Mouse (Mus musculus) heart, postnatal 14 days (tissue): ENCODE measurements at regions not wholly inside any gene's neighbourhood (a gene's known extent, or its start where the extent isn't known, plus 50 kb on each side); places are given as distances from the start of the nearest gene placed in this dataset.
A peak's percentile ranks its signal among the peaks of the same experiment; 100 is the strongest.
"Not testable (repeated sequence)": the region's sequence is repeated elsewhere in the genome, so short reads cannot be mapped to it uniquely, and the experiment has no call there.

Source experiments
- DNase-seq, 2 experiments: peaks; one replicate each; pipeline ENCODE4 v3.0.0; 2021 to 2022
- intact Hi-C: fragments of 180-260 bp; cut with DNase I; formaldehyde crosslinking; loops from one replicate; pipeline ENCODE4 v1.15.1; 2025

DNA sequence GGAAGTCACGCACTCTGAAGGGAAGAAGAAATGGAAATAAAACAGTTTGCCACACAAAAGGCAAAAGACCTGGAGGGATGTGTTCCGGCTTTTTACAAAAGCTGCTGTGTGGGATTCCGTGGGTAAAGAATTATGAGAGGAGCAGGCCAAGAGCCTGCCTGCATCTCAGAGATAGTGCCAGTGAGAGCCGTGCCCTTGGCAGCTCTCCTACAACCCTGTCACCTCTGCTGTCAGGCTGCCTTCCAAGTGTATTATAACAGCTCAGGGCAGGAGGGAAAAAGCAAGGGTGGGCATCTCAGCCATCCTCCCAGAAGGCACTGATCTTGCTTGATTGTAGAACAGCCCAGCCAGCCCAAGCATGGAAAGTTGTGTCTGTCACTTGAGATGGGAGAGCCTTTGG, 270.3 kb downstream of the Gadd45g start:
- intact Hi-C loops = loop anchor here (10.0 kb wide), 1 partner anchor 272 kb away; the partner anchor contains the start of gene Gadd45g
- peak; percentile 26 to 53 for DNase-seq

GRCm38 (mm10) chr13:52120795-52121194, 274.3 kb downstream of the Gadd45g start:
- no peak for DNase-seq
- intact Hi-C loops = no loop called here

GRCm38 (mm10) chr13:52125037-52125436, 278.6 kb downstream of the Gadd45g start:
- intact Hi-C loops = no loop called here
- DNase-seq = no peak

DNA sequence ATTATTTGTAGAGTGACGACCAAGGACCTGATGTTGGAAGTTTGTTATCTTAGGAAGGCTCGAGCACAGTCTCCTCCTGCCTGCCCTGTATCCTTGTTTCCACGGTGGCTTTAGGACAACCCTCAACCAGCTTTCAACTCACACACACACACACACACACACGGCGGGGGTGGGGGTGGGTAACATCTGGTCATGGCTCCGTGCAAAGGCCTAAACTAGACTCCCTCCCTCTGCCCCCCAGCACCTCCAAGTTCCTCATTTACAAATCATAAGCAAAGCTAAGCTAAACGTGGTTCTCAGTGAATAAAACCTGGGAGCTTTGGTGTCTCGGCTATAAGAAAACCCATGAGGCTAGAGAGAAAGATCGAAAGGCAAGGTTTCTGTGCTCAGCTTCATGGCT, 281.3 kb downstream of the Gadd45g start:
- DNase-seq = no peak
- intact Hi-C loops = no loop called here

DNA sequence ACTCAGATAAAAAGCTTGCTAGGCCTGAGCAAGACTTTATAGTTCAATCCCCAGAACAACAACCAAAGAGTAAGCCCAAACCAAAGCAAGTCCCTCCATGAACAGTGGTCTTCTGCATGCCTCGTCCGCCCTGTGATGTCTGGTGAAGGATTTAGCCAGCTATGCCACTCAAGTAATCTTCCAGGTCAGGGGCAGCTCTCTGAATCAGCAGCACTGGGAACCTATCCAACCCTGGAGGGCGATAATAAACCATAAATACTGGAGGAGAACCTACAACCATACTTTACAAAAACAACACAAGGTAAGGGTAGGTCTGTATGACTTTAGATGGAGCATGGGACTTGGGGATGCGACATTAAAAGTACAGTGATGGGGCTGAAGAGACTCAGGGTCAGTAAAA, 283.0 kb downstream of the Gadd45g start:
- intact Hi-C loops = no loop called here
- DNase-seq = no peak

- no peak for DNase-seq
- intact Hi-C loops = no loop called here
Observed at GRCm38 (mm10) chr13:52133202-52133601, 286.7 kb downstream of the Gadd45g start.

GRCm38 (mm10) chr13:52138331-52138945, 292.0 kb downstream of the Gadd45g start:
- intact Hi-C loops = no loop called here
- no peak for DNase-seq

DNA sequence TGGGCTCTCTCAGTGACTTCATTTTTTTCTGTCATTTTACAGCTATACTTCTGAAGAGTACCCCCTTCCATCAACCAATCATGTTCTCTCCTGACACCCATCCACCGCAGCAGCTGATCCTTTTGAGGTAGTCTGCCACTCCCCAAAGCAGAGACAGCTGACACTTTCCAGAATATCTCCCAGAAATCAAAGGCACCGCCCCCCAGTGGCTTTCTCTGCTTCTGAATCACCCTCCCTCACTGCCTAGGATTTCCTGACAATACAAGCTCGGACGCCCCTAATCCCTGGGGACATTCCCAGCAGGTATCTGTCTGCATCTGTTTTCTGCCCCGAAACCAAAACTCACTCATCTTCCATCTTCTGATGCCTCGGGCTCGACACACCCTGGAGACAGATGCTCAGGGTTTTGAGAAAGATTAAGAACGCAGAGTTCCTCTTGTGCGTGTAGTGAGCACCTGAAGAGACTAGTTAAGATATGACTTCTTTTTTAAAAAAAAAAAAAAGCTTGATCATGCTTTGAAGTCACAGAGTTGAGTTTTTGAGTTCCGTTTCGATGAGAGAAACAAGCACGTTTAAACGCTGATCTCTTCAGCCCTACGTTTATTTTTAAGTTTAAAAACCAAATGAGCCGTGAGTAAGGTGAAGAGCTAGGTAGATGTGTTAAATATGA, 292.8 kb downstream of the Gadd45g start:
- intact Hi-C loops = no loop called here

GRCm38 (mm10) chr13:52140221-52140620, 293.7 kb downstream of the Gadd45g start:
- intact Hi-C loops = no loop called here
- DNase-seq = no peak

More for the DNA sequence above, 292.8 kb downstream of the Gadd45g start:
- DNase-seq = no peak

- intact Hi-C loops, DNase-seq: not testable (repeated sequence)
Observed at GRCm38 (mm10) chr13:52144066-52144465, 297.6 kb downstream of the Gadd45g start.

DNA sequence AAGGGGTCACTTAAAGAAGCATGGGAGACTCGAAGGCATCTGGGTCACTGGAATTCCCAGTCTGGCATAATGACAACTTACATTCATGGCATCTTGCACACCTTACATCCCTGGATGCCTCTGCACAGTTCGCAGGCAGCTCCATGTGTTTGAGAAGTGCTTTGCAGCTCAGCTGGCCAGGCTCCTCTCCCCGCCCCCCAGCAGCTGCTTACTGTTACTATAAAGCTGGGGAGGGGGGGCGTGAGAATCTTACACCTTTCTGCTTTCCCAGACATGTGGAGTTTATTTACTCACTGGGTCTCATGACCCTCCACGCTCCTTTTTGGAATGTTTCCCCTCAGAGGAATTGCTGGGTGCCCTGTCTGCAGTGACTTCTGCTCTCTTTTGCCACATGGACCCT, 299.4 kb downstream of the Gadd45g start:
- no peak for DNase-seq
- intact Hi-C loops = no loop called here

DNA sequence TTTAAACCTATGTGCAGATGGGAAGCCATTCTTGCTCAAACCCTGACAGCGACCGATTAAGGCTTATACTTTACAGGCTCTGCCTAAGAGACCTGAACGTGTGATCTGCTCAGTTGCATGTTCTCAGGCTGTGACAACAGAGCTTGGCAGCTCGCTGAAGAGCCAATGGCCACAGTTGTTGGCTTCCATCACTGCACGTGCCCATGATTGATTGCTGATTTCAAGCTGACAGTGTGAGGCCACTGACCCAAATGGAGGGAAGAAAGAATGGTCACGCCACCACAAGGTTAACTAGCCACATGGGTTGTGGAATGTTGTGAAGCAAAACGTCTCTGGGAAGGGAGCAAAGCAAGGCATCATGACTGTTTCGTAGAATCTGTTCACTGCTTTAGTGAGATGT, 303.8 kb downstream of the Gadd45g start:
- intact Hi-C loops = no loop called here
- no peak for DNase-seq

DNA sequence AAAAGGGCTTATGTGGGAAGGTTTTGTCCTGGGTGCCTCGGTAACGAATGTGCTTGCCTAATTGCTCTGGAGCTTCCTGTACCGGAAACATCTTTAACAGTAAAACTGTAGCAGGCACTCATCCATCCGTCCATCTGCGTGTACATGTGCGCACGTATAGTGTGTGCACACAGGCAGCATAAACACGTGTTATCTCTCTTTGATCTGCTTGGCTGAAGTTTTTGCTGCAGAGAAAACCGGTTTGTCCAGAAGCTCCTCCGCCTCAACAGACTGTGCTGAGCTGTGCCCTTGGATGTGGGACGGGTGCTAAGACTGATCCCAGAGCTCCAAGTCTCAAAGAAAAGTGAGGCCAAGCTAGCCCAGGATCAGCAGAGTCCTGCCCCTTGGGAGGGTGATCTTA, 305.3 kb downstream of the Gadd45g start:
- intact Hi-C loops = no loop called here
- no peak for DNase-seq

DNA sequence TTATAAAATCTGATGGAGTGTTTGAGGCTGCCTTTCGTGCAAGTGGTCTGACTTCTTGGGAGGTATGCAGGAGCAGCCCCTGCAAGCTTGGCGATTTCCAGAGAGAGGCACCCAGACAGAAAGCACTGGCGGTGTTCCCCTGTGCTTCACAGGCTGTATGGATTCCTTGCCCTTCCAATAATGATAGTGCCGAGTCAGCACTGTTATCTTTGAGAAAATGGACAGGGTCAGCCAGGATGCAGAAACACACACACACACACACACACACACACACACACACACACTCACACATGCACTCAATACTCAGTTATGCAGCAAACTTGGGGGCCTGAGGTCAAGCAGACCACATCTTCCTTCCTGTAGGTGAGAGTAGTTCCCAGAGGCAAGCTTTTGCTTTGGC, 305.7 kb downstream of the Gadd45g start:
- no peak for DNase-seq
- intact Hi-C loops = no loop called here

DNA sequence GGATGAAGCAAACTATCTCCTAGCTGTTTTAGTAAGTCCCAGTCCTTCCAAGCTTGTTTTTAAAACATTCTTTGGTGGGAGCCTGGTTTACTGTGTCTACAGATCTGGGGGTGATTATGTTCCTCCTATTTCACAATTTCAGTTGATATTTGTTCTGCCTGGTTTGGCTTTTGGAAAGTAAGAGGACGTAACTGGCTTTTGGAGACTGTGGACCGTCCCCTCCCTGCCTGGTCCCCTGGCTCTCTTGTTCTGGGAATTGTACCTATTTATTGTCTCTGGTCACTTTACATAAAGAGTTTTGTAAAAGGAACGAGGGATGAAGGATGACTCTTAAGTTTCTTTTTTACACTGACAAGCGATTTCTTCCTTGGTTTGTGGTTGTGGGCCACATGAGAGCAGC, 306.6 kb downstream of the Gadd45g start:
- DNase-seq = no peak
- intact Hi-C loops = no loop called here

GRCm38 (mm10) chr13:52153576-52153975, 307.1 kb downstream of the Gadd45g start:
- intact Hi-C loops = no loop called here
- DNase-seq = peak in 1 of 2 experiments; percentile 12

- no peak for DNase-seq
- intact Hi-C loops = no loop called here
Observed at GRCm38 (mm10) chr13:52154111-52154843, 307.8 kb downstream of the Gadd45g start.

- DNase-seq = peak in 1 of 2 experiments; percentile 24
- intact Hi-C loops = no loop called here
Observed at GRCm38 (mm10) chr13:52154844-52155587, 308.5 kb downstream of the Gadd45g start.

DNA sequence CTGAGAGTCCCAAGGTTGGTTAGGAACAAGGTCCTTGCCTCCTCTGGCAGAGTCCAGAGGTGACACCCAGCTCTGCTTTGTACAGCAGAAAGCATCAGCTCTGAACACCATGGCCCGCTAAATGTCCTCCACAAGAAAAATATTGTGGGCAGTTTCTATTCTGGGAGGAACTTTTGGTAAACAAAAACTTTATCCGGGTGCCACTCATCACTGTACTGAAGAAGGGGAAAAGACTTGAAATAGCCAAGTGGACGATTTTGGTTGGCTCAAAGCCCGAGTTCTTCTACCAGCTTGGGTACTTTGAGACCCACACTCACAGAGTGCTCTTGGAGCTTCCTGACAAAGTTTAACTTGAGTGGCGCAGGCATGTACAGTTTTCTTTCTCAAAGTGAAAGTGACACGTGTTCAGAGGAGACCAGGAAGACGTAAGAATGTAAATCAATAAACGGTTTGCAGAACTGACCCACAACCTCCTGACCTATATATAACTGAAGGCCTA, 309.2 kb downstream of the Gadd45g start:
- intact Hi-C loops = no loop called here
- no peak for DNase-seq

DNA sequence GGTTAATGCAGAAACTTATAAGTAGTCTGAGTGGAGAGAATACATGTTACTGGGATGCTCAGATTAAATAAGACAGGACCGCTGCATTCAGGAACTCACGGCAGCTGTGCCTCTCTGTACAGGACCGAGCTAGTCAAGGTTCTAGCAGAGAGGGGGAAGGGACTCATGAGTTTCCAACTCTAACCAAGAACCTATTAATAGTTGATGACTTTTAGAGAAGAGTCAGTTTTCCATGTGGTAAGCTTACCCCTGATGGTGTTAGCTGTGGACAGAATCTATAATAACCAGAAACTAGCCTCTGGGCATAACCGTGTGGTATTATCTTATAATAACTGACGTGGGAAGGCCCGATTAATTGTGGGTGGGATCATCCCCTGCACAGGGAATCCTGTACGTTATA, 316.2 kb downstream of the Gadd45g start:
- no peak for DNase-seq
- intact Hi-C loops = no loop called here

DNA sequence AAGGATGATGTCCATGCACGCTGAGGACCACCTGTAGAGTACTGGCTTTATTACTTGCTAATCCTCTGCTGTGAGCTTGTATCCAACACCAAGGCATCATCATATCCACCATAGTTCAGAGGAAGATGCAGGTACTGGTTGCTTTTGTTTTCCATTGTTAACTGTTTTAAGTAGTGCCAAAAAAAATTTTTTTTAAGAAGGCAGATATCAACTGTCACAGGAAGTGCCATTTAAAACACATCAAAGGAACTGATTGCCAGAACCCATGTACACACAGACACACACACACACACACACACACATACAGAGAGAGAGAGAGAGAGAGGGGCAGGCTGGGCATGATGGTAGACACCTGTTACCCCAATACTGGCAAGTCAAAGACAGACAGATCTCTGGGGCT, 319.1 kb downstream of the Gadd45g start:
- DNase-seq = no peak
- intact Hi-C loops = no loop called here
